Comparison of ENCODE assay signal across 8 mouse cellular contexts in genomic region chr9:61259421-61260174, GRCm38 (mm10).
DNase-seq lines count a peak whose midpoint lies in the region; ATAC-seq and TF ChIP-seq lines count a peak whose summit lies in the region.

No protein-coding gene starts in this region.

- H3K4me2 ChIP-seq in neural tube, embryonic 11.5 days (ENCODE audit: low read depth): no peak overlapping the region
- H3K4me2 ChIP-seq in kidney, postnatal 0 days (ENCODE audit: low read length): no peak overlapping the region

- no peak overlapping the region for H3K9ac ChIP-seq in neural tube, embryonic 11.5 days (ENCODE audit: low read length)
- H3K9ac ChIP-seq in heart, adult 2 months (ENCODE audit: low read depth, low read length): no peak overlapping the region
- H3K9ac ChIP-seq in kidney, postnatal 0 days (ENCODE audit: low read depth, low read length): no peak overlapping the region

- ATAC-seq in neural tube, embryonic 11.5 days (ENCODE audit: insufficient read depth, low FRiP score, low TSS enrichment): no peak
- ATAC-seq in kidney, postnatal 0 days (replicated peaks; ENCODE audit: low FRiP score, low read depth): no peak

- intact Hi-C loops in heart, adult 2 months (cut with DNase I): loop anchor here (2.0 to 5.0 kb wide), 3 partner anchors 45 to 109 kb away; no protein-coding TSS in a partner anchor

- no peaks in the 10 kb centered on the region for H3K27me3 ChIP-seq in neural tube, embryonic 11.5 days (ENCODE audit: control insufficient read depth, insufficient read depth, low read length)
- H3K27me3 ChIP-seq in heart, adult 2 months (ENCODE audit: control insufficient read depth, insufficient read depth, low read length): no peaks in the 10 kb centered on the region
- no peaks in the 10 kb centered on the region for H3K27me3 ChIP-seq in kidney, postnatal 0 days (ENCODE audit: insufficient read depth, low read length)

- peak; percentile 61 for TF ChIP-seq EP300 in heart, adult 2 months (IDR thresholded peaks at IDR 0.05; ENCODE audit: insufficient read depth, low read depth, low read length)

- TF ChIP-seq POLR2A in heart, adult 2 months (IDR thresholded peaks at IDR 0.05; ENCODE audit: insufficient read depth, low read depth, low read length): 0 out of 2 replicates have a peak, but pooled peaks have one; percentile 24

- WGBS in neural tube, embryonic 11.5 days: 9% methylated on average over 7 of the region's 7 CpGs
- 21% methylated on average over 7 of the region's 7 CpGs for WGBS in heart, adult 2 months
- 9% methylated on average over 7 of the region's 7 CpGs for WGBS in kidney, postnatal 0 days

- no peaks in the 10 kb centered on the region for H3K9me3 ChIP-seq in neural tube, embryonic 11.5 days (ENCODE audit: control insufficient read depth, low read length)
- no peaks in the 10 kb centered on the region for H3K9me3 ChIP-seq in kidney, postnatal 0 days (replicated peaks; ENCODE audit: low read length)

- H3K27ac ChIP-seq in neural tube, embryonic 11.5 days (ENCODE audit: low read depth, low read length): peak overlapping the region; percentile 44; the same call in 1 of the 2 replicates
- H3K27ac ChIP-seq in heart, adult 2 months: peak overlapping the region; percentile 73
- no peak overlapping the region for H3K27ac ChIP-seq in kidney, postnatal 0 days

- H3K4me1 ChIP-seq in neural tube, embryonic 11.5 days (ENCODE audit: control insufficient read depth, insufficient read depth, low read length): peaks cover 29% of the 10 kb centered on the region
- H3K4me1 ChIP-seq in heart, adult 2 months (ENCODE audit: control insufficient read depth, insufficient read depth, low read length): peaks cover 13% of the 10 kb centered on the region
- peaks cover 14% of the 10 kb centered on the region; the same call in 1 of the 2 replicates for H3K4me1 ChIP-seq in kidney, postnatal 0 days (replicated peaks; ENCODE audit: insufficient read depth, low read length)

- DNase-seq in neural tube, embryonic 11.5 days (ENCODE audit: low spot score): no peak
- no peak for DNase-seq in neural tube, embryonic 10.5 days (ENCODE audit: extremely low spot score, low spot score)
- peak; percentile 49 to 52 for DNase-seq in heart, adult 2 months
- peak; percentile 66 for DNase-seq in kidney, postnatal 0 days (ENCODE audit: low spot score)
- DNase-seq in right cerebral cortex, postnatal 4 days: no peak
- DNase-seq in right cerebral cortex, postnatal 14 days: no peak
- DNase-seq in adrenal gland, adult 8-10 months: no peak
- no peak for DNase-seq in cerebellum, postnatal 4 days (ENCODE audit: low spot score in 2 of 2)

- no peaks in the 10 kb centered on the region for H3K36me3 ChIP-seq in neural tube, embryonic 11.5 days (ENCODE audit: control insufficient read depth, insufficient read depth, low read length)
- H3K36me3 ChIP-seq in heart, adult 2 months (ENCODE audit: control insufficient read depth, insufficient read depth, low read length): no peaks in the 10 kb centered on the region
- H3K36me3 ChIP-seq in kidney, postnatal 0 days (ENCODE audit: insufficient read depth, low read length): no peaks in the 10 kb centered on the region

- no peaks in the 10 kb centered on the region for H3K79me2 ChIP-seq in heart, adult 2 months (replicated peaks; ENCODE audit: control insufficient read depth, insufficient read depth, low read length)

- no peak overlapping the region for H3K4me3 ChIP-seq in neural tube, embryonic 11.5 days (ENCODE audit: low read depth, low read length)
- H3K4me3 ChIP-seq in heart, adult 2 months: no peak overlapping the region
- no peak overlapping the region for H3K4me3 ChIP-seq in kidney, postnatal 0 days (replicated peaks; ENCODE audit: low read depth, low read length)

- no peak for TF ChIP-seq CTCF in heart, adult 2 months (IDR thresholded peaks at IDR 0.05)
- TF ChIP-seq CTCF in kidney, postnatal 0 days (IDR thresholded peaks at IDR 0.05; ENCODE audit: low read depth): peak; percentile 7; the same call in 1 of the 2 replicates

Comparison
In these comparisons a context has a peak if more than half of its experiments do, and no peak if none do; other contexts are left out.
1. DNase-seq: peak in heart, adult 2 months (2 of 2) and kidney, postnatal 0 days (single experiment); none in neural tube, embryonic 11.5 days (single experiment), neural tube, embryonic 10.5 days (single experiment), right cerebral cortex, postnatal 4 days (single experiment), right cerebral cortex, postnatal 14 days (single experiment), adrenal gland, adult 8-10 months (single experiment) and cerebellum, postnatal 4 days (0 of 2).